Mouse (Mus musculus) urinary bladder, postnatal 36 days (tissue): Measurements from ENCODE around the gene Gm11060.
A peak's percentile ranks its signal among the peaks of the same experiment; 100 is the strongest.

Source experiments
- DNase-seq, 2 experiments: peaks; one replicate each; pipeline ENCODE4 v3.0.0; 2022; ENCODE audit warnings: low spot score in 2 of 2, mixed read lengths in 1 of 2

Gm11060 gene

GRCm38 (mm10) chr2:105091718-105092117 lies at the start of gene Gm11060:
Gene Gm11060 (plus strand): TSS chr2:105092018.
- no peak for DNase-seq

GRCm38 (mm10) chr2:105043152-105043551 lies 48.7 kb upstream of the Gm11060 start:
- no peak for DNase-seq

- DNase-seq = no peak
Measured at GRCm38 (mm10) chr2:105048301-105048700, 43.5 kb upstream of the Gm11060 start.

- DNase-seq = no peak
Measured at GRCm38 (mm10) chr2:105055529-105055928, 36.3 kb upstream of the Gm11060 start.

GRCm38 (mm10) chr2:105058577-105059116 lies 33.2 kb upstream of the Gm11060 start:
- DNase-seq = peak in 1 of 2 experiments; percentile 17

- DNase-seq = no peak
Measured at GRCm38 (mm10) chr2:105062741-105063372, 29.0 kb upstream of the Gm11060 start.

- DNase-seq = no peak
Measured at GRCm38 (mm10) chr2:105072496-105072895, 19.3 kb upstream of the Gm11060 start.

GRCm38 (mm10) chr2:105074196-105074595 lies 17.6 kb upstream of the Gm11060 start:
- DNase-seq = no peak

GRCm38 (mm10) chr2:105075809-105076208 lies 16.0 kb upstream of the Gm11060 start:
- no peak for DNase-seq

- DNase-seq = no peak
Measured at GRCm38 (mm10) chr2:105077151-105077550, 14.7 kb upstream of the Gm11060 start.

- DNase-seq = no peak
Measured at GRCm38 (mm10) chr2:105082256-105082790, 9.5 kb upstream of the Gm11060 start.

- DNase-seq = no peak
Measured at GRCm38 (mm10) chr2:105084035-105084434, 7.8 kb upstream of the Gm11060 start.

- no peak for DNase-seq
Measured at GRCm38 (mm10) chr2:105086081-105086480, 5.7 kb upstream of the Gm11060 start.

- DNase-seq = no peak
Measured at GRCm38 (mm10) chr2:105088005-105088404, 3.8 kb upstream of the Gm11060 start.

- DNase-seq = no peak
Measured at GRCm38 (mm10) chr2:105089083-105089482, 2.7 kb upstream of the Gm11060 start.

GRCm38 (mm10) chr2:105089581-105090508 lies 2.0 kb upstream of the Gm11060 start:
- no peak for DNase-seq

GRCm38 (mm10) chr2:105090991-105091390 lies 827 bp upstream of the Gm11060 start:
- peak in 1 of 2 experiments; percentile 55 for DNase-seq

- peak in 1 of 2 experiments; percentile 6 for DNase-seq
Measured at GRCm38 (mm10) chr2:105097294-105097953, 5.6 kb downstream of the Gm11060 start.

GRCm38 (mm10) chr2:105099410-105099809 lies 7.6 kb downstream of the Gm11060 start:
- DNase-seq = no peak

- DNase-seq = no peak
Measured at GRCm38 (mm10) chr2:105100541-105100940, 8.7 kb downstream of the Gm11060 start.

- peak in 1 of 2 experiments; percentile 62 for DNase-seq
Measured at GRCm38 (mm10) chr2:105108703-105109158, 16.9 kb downstream of the Gm11060 start.

GRCm38 (mm10) chr2:105114074-105114473 lies 22.3 kb downstream of the Gm11060 start:
- no peak for DNase-seq
